Mouse (Mus musculus) cortical plate, adult 2 months (tissue): ENCODE measurements around the gene Glrx.

Source experiments
- CTCF ChIP-seq: fragments of 200-500 bp; IDR thresholded peaks from 2 replicates; pipeline ENCODE4 v1.5.1; 2011; ENCODE audit warnings: mild to moderate bottlenecking, control low read depth, low read length; ENCODE audit not compliant: insufficient read depth; ENCODE audit errors: extremely low read depth
- POLR2A ChIP-seq: fragments of 200-500 bp; IDR thresholded peaks from 2 replicates; pipeline ENCODE4 v1.6.1; 2011; ENCODE audit warnings: mild to moderate bottlenecking, low read length, control low read depth; ENCODE audit not compliant: insufficient read depth; ENCODE audit errors: extremely low read depth

GRCm38 (mm10) chr13:75823201-75823600, 16.5 kb upstream of the Glrx start:
- TF ChIP-seq POLR2A (no peak), CTCF (no peak)
